Mouse (Mus musculus) liver, adult 2 months (tissue): Measurements from ENCODE around the gene Mcemp1.

Experiments
- CTCF ChIP-seq: fragments of 200-500 bp; IDR thresholded peaks from 2 replicates; pipeline ENCODE4 v1.5.1; 2011; ENCODE audit warnings: low read depth, low read length, control low read depth
- POLR2A ChIP-seq: fragments of 200-500 bp; IDR thresholded peaks from 2 replicates; pipeline ENCODE4 v1.6.1; 2011; ENCODE audit warnings: low read length, control low read depth; ENCODE audit not compliant: insufficient read depth; ENCODE audit errors: extremely low read depth

DNA sequence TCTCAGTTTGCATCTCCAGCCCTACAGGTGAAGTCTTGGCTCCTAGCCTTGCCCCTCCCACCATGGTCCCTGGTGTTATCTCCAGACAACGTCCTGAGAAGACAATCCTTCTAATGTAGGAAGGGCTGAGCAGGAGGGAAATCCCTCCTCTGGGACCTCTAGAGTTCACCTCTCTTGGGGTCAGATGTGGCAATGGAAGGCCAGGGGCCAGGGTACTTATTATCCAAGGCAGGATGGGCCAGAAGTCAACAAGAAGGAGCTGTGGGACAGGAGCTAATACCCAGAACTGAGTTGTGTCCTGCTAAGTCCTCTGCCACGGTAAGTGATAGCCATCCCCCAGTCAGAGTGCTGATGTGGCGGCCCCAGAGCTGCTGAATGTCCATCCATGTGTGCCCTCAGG, 10.0 kb upstream of the Mcemp1 start, which contains the start of gene Retn:
- no peak for TF ChIP-seq CTCF
- no peak for TF ChIP-seq POLR2A
